Mouse (Mus musculus) frontal cortex, adult 2 months (tissue): ENCODE results near the gene Cldn7. TPM values are rescaled to one million over a fixed set of nuclear protein-coding genes. Genes with fewer than 3 reads are reported as not detected.

Experiments used
- DNase-seq, 2 experiments: peaks; one replicate each; pipeline ENCODE4 v3.0.0; 2022; ENCODE audit warnings: low spot score in 1 of 2; ENCODE audit errors: extremely low spot score in 1 of 2
- polyA plus RNA-seq: library from polyadenylated mRNA; depleted of rRNA; stranded (reverse); fragments of >200 nt; gene quantifications from 2 replicates; pipeline ENCODE4 v1.2.3, GENCODE M21; 2012

Gene Cldn7
- polyA plus RNA-seq, 1 experiment, result 0.10 TPM

DNA sequence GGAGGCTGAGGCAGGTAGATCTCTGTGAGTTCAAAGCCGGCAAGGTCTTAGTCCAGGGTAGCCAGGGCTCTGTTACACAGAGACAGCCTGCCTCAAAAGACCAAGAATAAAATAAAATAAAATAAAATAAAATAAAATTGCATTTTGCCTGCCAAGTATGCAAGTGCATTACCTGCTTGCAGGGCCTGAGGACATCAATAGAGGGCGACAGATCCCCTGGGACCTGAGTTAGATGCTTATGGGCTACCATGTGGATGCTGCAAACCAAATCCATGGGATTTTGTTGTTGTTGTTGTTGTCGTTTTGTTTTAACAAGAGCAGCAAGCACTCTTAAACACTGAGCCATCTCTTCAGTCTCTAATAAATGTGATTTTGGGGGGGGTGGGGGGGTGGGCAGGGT lies 32.3 kb upstream of the Cldn7 start:
- DNase-seq, result no peak

DNA sequence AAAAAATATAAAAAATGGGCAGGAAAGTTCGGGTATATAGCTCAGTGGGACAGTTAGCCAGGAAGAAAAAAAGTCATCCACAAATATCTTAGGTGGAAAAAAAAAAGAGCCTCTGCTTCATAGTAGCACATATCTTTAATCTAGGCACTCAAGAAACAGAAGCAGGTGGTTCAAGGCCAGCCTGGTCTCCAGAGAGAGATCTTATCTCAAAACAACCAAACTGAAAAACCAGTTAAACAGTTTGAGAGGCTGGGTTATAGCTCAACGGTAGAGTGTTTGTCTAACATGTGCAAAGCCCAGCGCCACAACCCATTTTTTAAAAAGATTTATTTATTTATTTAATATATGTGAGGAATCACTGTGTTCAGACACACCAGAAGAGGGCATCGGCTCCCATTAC lies 31.5 kb upstream of the Cldn7 start:
- no peak for DNase-seq

DNA sequence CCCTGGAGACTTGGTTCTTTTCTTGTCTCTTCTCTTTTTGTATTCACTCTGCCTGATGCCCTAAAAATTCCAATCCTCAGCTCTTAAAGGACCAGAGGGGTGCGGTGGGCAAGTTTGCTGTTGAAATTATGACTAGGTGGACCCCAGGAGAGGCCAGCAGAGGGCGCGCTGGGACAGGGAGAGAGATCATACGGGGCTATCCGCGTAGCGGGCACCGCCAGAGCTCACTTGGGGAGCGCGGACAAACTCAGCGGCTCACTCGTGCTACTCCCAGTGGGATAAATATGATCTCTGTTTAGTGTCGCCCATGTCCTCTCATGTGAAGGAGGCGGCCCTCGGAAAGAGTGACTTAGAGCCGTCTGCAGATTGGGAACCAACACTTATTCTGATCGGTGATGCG lies 30.4 kb upstream of the Cldn7 start:
- DNase-seq, result peak in 1 of 2 experiments; percentile 93

DNA sequence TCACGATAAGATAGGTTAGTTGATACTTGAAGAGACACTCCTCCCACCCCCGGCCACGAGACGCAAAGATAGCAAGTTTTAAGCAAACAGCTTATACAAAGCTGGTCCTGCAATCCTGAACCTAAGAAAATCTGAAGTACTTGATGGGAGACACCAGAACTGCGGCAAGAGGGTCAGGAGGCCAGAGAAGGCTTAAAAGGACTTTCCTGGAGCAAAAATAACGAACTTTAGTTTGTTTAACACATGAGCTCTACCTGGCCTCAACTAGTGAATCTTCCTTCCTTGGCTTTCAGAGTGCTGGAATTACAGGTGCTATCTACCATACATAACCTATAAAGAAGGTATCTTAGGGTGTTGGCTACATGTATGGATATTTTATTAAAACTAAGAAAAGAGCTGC lies 29.9 kb upstream of the Cldn7 start:
- no peak for DNase-seq

DNA sequence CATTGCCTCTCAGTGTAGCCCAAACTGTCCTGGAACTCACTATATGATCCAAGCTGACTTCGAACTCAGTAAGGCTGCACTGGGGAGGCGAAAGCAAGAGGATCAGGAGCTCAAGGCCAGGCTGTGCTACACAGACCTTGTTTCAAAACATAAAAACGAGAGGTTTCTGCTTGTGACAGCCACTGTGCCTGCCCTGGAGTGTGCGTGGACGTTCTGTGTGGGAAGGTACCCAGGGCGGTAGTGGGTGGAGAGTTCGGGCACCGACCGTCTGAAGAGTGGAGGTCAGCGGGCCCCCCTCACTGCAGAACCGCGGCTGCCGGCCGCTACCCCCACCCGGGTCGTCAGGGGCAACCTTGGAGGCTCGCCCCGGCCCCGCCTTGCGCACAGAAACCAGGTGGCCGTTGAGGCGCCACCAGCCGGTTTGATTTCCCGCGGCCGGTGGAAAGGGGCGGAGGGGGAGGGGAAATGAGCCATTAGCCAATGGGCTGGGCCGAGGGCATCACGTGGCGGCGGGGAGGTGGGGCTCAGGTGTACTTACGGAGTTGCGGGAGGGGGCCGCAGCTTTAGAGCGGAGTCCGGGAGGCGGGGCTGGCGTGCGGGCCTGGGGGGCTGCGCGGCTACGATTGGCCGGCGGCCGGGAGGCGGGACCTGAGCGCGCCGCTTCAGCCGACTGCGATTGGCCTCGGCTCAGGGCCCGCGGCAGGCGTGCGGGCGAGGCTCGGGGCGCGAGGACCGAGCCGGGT lies 29.3 kb upstream of the Cldn7 start, which contains the start of gene Ybx2:
Ybx2 (plus strand) TSS at position 660 of the 743 bp plus-strand sequence.
- peak; percentile 75 to 87 for DNase-seq

DNA sequence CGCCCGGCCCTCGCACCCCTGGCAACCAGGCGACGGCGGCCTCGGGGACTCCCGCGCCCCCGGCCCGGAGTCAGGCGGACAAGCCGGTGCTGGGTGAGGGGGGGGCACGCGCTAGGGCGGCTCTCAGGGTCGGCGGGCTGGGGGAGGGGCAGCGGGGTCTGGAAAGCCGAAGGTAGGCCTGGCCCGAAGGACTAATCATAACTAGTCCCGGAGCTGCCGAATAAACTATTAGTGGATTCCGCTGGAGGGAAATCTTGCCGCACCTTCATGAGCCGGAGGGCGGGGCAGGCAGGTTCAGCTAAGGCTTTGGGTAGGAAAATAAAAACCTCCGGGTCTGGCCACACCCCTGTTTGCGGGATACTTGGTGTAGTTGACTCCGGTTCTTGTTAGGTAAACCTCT lies 28.4 kb upstream of the Cldn7 start:
- no peak for DNase-seq

DNA sequence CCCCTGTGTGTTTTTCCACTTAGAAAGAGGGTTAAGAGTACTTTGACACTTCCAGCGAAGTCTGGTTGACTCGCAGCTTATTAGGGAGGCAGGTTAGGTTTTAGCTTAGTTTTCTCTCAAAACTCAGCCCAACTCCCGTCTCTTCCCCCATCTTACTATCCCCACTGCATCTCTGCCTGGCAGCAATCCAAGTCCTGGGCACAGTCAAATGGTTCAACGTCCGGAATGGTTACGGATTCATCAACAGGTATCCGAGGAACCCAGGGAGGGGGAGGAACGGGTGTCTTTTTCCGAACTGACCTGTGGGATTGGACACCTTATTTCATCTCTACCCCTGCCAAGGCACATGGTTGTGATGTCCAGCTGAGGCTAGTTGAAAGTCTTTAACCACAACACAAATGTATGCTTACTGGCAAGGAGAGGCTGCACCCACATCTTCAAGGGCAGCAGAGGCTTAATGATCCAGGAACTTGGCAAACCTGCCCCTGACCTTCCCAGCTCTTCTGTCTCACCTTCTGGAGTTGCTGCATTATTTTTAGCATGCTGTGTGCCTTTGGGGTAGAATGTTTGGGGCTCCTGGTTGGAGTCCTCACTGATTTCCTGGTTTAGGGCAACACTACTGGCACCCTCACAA lies 27.7 kb upstream of the Cldn7 start:
- DNase-seq, result no peak

DNA sequence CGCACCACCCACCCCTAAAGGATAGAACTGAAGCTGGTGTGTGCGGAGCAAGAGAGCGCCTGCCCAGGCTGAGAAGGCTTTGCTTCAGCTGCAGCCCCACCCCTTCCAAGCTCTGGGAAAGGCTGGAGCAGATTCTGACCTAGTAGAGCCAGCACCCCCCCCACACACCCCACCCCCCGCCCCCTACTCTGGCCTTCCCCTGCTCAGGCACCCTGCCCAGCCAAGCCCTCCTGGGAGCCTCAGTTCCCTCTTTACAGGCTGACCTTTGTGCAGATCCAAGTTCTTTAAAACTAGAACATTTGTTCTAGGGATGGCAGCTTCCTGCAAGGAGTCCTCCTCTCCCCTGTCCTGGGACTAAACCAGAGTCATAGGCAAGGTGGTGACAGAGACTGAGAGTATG lies 27.2 kb upstream of the Cldn7 start:
- DNase-seq, result no peak

DNA sequence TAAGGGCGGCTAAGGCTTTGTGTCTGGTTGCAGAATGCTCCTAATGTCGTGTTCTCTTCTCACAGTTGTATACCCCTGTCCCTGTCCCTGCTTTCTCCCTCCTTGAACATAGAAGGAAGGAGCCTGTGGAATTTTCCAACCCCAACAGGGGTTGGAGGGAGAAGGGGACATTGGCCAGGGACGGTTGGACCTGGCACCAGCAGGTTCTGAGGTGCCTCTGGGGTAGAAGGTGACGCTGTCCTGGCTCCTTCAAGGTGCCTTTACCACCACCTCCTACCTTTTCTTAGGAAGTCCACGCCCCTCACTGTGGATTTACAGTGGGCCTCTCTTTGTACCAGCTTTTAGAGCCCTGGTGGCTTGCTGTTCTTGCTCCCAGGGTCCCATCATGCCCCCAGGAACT lies 26.7 kb upstream of the Cldn7 start:
- DNase-seq, result no peak

DNA sequence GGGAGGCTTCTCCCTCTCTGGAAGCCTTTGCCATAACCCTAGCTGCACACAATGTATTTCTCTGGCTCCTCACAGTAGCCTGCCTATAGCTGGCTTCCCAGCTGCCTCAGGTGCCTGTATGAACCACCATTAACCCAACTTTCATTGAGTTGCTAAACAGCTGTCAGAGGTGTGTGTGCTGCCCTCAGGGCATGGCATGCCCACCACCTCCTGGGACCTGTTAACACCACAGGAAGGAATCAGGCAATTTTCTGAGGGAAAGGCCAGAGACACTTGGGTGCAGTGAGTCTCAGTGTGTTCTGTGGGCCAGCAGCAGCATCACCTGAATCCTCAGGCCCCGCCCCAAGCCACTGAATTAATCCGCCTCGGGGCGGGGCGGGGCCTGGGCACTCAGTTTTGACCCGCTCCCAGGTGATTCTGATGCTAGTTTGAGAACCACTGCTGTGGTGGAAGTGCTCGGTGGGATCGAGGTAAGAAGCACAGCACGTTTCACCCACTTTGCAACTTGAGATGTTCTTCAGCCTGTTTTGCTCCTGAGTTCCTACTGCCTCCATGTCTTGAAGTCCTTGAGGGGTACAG lies 26.1 kb upstream of the Cldn7 start:
- DNase-seq, result no peak

DNA sequence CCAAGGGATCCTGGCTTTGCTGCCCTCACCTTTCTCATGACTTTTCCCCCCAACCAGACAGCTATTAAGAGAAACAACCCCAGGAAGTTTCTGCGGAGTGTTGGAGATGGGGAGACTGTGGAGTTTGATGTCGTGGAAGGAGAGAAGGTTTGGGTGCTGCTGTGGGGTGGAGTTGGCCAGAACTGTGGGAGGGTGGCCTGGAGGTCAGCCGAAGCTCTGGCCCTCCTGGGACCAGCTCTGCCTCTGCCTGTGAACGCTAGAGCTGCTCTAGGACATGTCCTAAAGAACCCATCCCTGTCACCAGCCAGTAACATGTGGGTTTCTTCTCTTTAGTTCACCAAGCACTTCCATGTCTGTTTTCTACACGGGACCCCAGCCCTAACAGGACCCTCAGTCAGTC lies 25.4 kb upstream of the Cldn7 start:
- no peak for DNase-seq

DNA sequence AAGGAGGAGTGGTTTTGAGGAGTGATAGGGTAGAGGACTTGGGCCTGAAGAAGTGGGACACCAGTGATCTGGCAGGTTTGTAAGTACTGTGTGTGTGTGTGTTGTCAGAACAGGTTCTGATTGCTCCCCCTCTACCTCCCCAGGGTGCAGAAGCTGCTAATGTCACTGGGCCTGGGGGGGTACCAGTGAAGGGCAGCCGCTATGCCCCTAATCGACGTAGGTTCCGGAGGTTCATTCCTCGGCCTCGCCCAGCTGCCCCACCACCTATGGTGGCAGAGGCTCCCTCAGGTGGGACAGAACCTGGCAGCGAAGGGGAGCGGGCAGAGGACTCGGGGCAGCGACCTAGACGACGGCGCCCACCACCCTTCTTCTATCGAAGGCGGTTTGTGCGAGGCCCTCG lies 24.8 kb upstream of the Cldn7 start:
- DNase-seq, result no peak

DNA sequence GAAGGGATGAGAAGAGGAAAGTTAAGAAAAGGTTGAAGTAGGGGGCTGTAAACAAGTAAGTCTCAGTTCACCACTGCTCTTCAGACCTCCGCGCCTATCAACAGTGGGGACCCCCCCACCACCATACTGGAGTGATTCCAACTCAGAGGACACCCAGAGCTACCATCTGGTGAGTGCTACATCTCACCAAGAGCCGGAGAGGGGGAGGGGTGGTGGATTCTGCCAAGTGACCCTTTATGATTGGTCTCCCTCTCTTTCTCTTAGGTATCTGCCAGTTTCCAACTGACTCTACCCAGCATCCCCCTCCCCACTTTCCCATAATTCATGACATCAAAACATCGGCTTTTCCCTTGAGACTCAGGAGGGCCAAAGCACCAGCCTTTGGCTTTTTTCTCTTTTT lies 23.6 kb upstream of the Cldn7 start:
- DNase-seq, result no peak

DNA sequence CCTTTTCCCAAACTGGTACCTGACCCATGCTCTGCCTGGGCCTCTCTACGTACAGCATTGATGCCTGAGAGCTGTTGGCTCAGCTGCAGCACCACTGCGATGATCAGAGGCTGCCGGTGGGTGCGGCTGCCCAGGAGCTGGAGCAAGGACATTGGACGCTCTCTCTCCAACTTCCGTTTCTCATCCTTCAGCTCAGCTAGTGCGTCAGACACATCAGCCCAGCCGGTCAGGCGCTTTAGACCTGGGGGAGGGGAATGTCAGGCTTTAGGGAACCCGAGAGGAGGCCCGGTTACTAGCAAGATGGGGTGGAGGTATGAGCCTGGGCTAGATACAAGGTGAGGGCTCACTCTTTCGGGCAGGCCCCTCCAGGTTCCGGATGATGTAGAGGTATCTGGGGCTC lies 19.4 kb upstream of the Cldn7 start:
- DNase-seq, result no peak

DNA sequence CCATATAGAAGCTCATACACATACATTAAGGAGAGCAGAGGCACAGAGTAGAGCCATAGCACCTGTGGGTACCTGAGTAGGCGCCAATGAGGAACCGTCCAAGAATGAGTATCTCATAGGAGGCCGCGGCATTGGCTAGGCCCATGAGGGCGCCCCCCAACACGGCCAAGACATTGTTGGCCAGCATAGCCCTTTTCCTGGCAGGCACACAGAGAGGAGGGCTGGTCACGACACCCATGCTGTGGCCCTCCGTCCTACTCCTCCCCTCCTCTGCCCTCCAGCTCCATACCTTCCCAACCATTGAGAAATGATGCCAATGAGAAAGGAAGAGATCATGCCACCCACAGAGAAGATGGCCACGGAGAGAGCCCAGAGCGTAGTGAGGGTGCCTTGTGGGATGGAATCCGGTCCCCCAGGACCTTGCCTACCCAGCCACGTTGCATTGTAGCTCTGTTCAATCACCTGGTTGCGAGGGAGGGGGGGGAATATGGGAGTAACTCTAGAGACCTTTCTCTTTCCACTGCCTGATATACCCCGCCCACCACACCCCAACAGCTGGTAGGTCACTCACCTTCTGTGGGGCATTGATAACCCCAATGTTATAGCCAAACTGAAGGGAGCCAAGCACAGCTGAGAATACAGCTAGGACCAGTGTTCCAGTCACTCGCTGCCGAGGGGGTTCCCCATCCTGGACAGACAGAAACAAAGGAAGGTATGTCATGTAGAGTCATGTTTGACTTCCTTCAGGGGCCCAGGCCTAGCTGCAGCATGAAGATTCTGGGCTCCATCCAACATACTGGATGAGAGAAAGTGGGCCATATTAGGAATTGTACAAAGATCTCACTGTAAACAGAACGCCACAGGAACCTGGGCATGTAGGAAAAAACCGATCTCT lies 18.3 kb upstream of the Cldn7 start:
- DNase-seq, result no peak

DNA sequence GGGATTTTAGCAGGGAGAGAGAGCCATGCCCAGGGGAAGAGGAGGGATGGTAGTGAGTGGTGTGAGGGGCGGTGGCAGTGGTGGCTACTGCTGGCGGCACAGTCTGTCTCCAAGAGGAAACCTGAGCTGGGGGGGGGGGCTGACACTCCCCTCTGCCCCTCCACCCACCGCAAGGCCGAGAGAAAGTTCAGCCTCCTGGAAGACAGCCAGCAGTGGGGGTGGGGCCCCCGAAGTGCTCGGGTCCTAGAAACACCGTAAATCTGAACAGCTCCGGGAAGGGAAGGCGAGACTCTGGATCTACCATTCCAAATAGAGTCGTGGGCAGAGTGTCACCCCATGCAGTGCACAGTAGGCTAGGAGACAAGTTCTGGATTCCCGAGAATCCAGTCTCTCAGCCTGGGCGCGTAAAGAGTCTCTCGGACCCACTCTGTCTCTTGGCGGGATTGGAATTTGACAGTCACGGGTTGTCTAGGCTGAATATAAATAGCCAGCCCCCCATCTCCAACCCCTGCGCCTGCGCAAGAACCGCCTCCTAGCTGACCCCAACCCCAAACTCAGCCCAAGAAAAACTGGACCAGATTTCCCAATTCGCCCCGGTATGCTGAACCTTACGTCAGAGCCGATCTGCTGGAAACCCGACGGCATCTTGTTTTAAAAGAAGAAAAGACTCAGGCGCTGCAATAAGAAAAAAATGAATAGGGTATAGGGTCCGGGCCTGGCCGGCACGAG lies 17.1 kb upstream of the Cldn7 start:
- DNase-seq, result no peak

DNA sequence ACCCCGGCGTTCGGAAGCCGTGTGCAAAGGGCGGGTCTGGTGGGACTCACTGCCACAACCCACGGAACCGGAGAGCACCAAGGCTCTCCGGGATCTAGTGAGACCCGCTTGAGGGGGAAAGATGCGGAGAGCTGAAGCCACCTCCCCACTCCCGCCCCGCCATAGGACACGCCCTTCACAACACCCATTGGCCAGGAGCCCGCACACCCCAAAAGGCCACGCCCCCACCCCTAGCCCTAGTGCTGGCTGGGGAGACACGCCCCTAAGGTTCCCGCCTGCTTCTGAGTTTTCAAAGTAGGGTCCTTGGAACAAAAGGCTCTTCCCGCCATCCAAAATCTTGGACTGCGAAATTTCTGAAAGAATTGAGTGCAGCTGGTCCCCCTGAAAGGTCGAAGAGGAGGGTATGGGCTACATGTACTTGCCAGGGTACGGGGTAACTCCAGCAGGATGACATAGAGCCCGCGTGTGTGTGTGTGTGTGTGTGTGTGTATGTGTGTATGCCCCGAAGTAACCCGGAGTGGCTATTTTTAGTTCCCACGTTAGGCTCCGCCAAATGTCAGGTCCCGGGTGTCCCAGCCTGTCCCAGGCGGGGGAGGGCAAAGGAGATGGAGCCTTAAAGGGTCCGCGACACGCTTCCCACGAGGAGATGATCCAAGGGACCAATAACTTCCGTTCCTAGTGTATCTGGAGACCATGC lies 16.4 kb upstream of the Cldn7 start, which contains the start of gene Slc2a4:
Slc2a4 (minus strand) TSS at position 123 of the 697 bp plus-strand sequence.
- DNase-seq, result peak in 1 of 2 experiments; percentile 53

DNA sequence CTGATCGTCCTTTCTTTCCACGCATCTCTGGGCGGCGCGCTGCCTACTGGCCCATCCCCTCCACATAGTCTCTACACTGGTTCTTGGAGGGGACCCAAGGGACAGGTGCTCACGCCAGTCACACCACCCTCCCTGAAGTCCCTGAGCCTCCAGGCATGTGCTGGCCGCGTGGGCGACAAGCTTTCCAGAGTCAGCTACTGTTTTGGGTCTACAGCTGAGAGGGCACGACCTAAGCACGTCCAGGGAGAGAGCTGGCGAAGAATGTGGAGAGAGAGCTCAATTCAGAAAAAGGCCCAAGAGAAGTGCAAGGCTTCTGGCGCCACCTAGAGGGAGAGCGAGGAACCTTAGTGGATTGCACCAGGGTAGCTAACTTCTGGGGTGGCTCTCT lies 15.8 kb upstream of the Cldn7 start:
- DNase-seq, result peak; percentile 31 to 84

DNA sequence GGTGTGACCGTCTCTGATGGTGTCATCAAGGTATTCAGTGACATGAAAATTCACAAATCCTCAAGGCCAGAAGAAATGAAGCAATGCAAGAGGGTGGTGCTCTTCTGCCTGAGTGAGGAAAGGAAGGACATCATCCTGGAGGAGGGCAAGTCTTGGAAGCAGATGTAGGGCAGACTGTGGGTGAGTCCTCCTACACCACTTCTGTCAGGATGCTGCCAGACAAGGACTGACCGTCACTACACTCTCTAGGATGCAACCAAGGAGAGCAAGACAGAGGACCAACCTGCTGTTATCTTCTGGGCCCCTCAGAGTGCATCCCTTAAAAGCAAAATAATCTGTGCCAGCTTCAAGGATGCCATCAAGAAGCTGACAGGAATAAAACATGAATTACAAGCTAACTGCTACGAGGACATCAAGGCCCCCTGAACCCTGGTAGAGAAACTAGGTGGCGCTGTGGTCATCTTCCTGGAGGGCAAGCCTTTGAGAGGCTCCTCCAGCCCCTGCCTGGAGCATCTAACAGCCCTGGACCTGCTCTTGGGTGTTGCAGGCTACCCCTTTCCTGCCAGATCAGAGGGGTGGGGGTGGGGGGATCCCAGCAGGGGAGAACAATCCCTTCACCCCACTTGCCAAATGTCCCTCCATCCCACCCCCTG lies 13.6 kb upstream of the Cldn7 start:
- no peak for DNase-seq
